Mouse (Mus musculus) liver, embryonic 11.5 days (tissue): Measurements from ENCODE around the gene Tnfrsf1b. TPM values are rescaled to one million over a fixed set of nuclear protein-coding genes. Genes with fewer than 3 reads are reported as not detected.

Source experiments
- ATAC-seq: fragments of 200-750 bp; cut with Nextera tagmentation; replicated peaks from 2 replicates; pipeline ENCODE4 v1.8.0; 2017; ENCODE audit warnings: moderate number of reproducible peaks, mild to moderate bottlenecking, moderate TSS enrichment, moderate library complexity; ENCODE audit not compliant: low FRiP score
- DNase-seq: peaks from one replicate; pipeline ENCODE4 v3.0.0-alpha.2; 2017; ENCODE audit warnings: low spot score
- H3K27ac ChIP-seq: fragments of 300-500 bp; sonication (generic); 2 replicates; pipeline ENCODE4 v1.5.1; 2014; ENCODE audit warnings: mild to moderate bottlenecking, low read depth, low read length, control low read depth
- H3K27me3 ChIP-seq: fragments of 300-500 bp; sonication (generic); replicated peaks from 2 replicates; pipeline ENCODE4 v1.6.1; 2014; ENCODE audit warnings: low read length, mixed read lengths; ENCODE audit not compliant: control insufficient read depth, insufficient read depth
- H3K36me3 ChIP-seq: fragments of 300-500 bp; sonication (generic); 2 replicates; pipeline ENCODE4 v1.6.1; 2014; ENCODE audit warnings: mild to moderate bottlenecking, low read length, moderate library complexity, mixed read lengths; ENCODE audit not compliant: control insufficient read depth, insufficient read depth
- H3K4me1 ChIP-seq: fragments of 300-500 bp; sonication (generic); replicated peaks from 2 replicates; pipeline ENCODE4 v1.6.1; 2014; ENCODE audit warnings: low read length, mixed read lengths; ENCODE audit not compliant: control insufficient read depth, insufficient read depth
- H3K4me2 ChIP-seq: fragments of 300-500 bp; sonication (generic); 2 replicates; pipeline ENCODE4 v1.6.1; 2014; ENCODE audit warnings: mild to moderate bottlenecking, control low read depth, moderate library complexity
- H3K4me3 ChIP-seq: fragments of 300-500 bp; sonication (generic); 2 replicates; pipeline ENCODE4 v1.5.1; 2014; ENCODE audit warnings: low read depth, low read length, control low read depth
- H3K9ac ChIP-seq: fragments of 300-500 bp; sonication (generic); 2 replicates; pipeline ENCODE4 v1.6.1; 2014; ENCODE audit warnings: low read depth, low read length, control low read depth
- H3K9me3 ChIP-seq: fragments of 300-500 bp; sonication (generic); 2 replicates; pipeline ENCODE4 v1.6.1; 2016; ENCODE audit warnings: low read length, inconsistent platforms, mixed read lengths; ENCODE audit not compliant: control insufficient read depth
- WGBS: fragments of 180-500 bp; shearing (Covaris S2); extraction: QIAGEN DNeasy Blood & Tissue Kit; methylation state at CpG from one replicate; pipeline ENCODE4 v1.1.7; 2014; 5-methylcytosine and 5-hydroxymethylcytosine counted together
- polyA plus RNA-seq: library from polyadenylated mRNA; unstranded; fragments of >200 nt; fragmentation: Nextera tagmentation; extraction: Ambion mirVana; gene quantifications from 2 replicates; pipeline ENCODE4 v1.2.1, GENCODE M21; 2014

Tnfrsf1b gene
- polyA plus RNA-seq, 1 experiment from 2014 or later = 6.5 TPM

- WGBS = 77% methylated on average over 5 of the region's 5 CpGs
These were observed 28.8 kb downstream of the Tnfrsf1b start for GRCm38 (mm10) chr4:145217837-145218236.

GRCm38 (mm10) chr4:145217046-145217445 is 29.6 kb downstream of the Tnfrsf1b start:
- Histone ChIP-seq H3K36me3 (no peaks in the 10 kb centered on the region), H3K27me3 (no peaks in the 10 kb centered on the region), H3K9me3 (no peaks in the 10 kb centered on the region), H3K4me3 (no peak overlapping the region), H3K4me2 (no peak overlapping the region), H3K4me1 (peaks cover 3% of the 10 kb centered on the region; the same call in 1 of the 2 replicates), H3K9ac (no peak overlapping the region), H3K27ac (no peak overlapping the region)
- ATAC-seq = no peak
- DNase-seq = no peak
- 87% methylated on average over 6 of the region's 6 CpGs for WGBS

More at GRCm38 (mm10) chr4:145217837-145218236, 28.8 kb downstream of the Tnfrsf1b start:
- no peaks in the 10 kb centered on the region for H3K36me3 ChIP-seq
- H3K4me3 ChIP-seq = no peak overlapping the region
- no peak overlapping the region for H3K27ac ChIP-seq
- H3K4me1 ChIP-seq = peaks cover 9% of the 10 kb centered on the region
- no peak overlapping the region for H3K9ac ChIP-seq
- ATAC-seq (no peak), DNase-seq (no peak)
- H3K27me3 ChIP-seq = no peaks in the 10 kb centered on the region
- H3K9me3 ChIP-seq = no peaks in the 10 kb centered on the region
- H3K4me2 ChIP-seq = no peak overlapping the region

GRCm38 (mm10) chr4:145215396-145215795 is 31.3 kb downstream of the Tnfrsf1b start:
- Histone ChIP-seq H3K9ac (no peak overlapping the region), H3K4me1 (no peaks in the 10 kb centered on the region), H3K4me2 (no peak overlapping the region), H3K36me3 (no peaks in the 10 kb centered on the region), H3K27me3 (no peaks in the 10 kb centered on the region), H3K9me3 (no peaks in the 10 kb centered on the region), H3K27ac (no peak overlapping the region), H3K4me3 (no peak overlapping the region)
- WGBS = 72% methylated on average over 2 of the region's 2 CpGs
- ATAC-seq (no peak), DNase-seq (no peak)

- WGBS = 55% methylated on average over 6 of the region's 6 CpGs
These were observed 31.9 kb downstream of the Tnfrsf1b start for GRCm38 (mm10) chr4:145214786-145215174.

GRCm38 (mm10) chr4:145213999-145214785 is 32.5 kb downstream of the Tnfrsf1b start:
- Histone ChIP-seq H3K4me2 (no peak overlapping the region), H3K9me3 (no peaks in the 10 kb centered on the region), H3K27me3 (no peaks in the 10 kb centered on the region), H3K4me3 (no peak overlapping the region), H3K4me1 (no peaks in the 10 kb centered on the region), H3K9ac (no peak overlapping the region), H3K27ac (no peak overlapping the region), H3K36me3 (no peaks in the 10 kb centered on the region)
- 35% methylated on average over 8 of the region's 8 CpGs for whole genome bisulfite sequencing
- DNase-seq = peak; percentile 87
- peak; percentile 81 for ATAC-seq

More at GRCm38 (mm10) chr4:145214786-145215174, 31.9 kb downstream of the Tnfrsf1b start:
- Histone ChIP-seq H3K4me3 (no peak overlapping the region), H3K9me3 (no peaks in the 10 kb centered on the region), H3K36me3 (no peaks in the 10 kb centered on the region), H3K4me1 (no peaks in the 10 kb centered on the region), H3K9ac (no peak overlapping the region), H3K4me2 (no peak overlapping the region), H3K27me3 (no peaks in the 10 kb centered on the region), H3K27ac (no peak overlapping the region)
- ATAC-seq (0 out of 2 replicates have a peak, but pooled peaks have one; percentile 3), DNase-seq (no peak)

- no peak overlapping the region for H3K4me3 ChIP-seq
- DNase-seq = no peak
- WGBS = 43% methylated on average over 2 of the region's 2 CpGs
- no peaks in the 10 kb centered on the region for H3K27me3 ChIP-seq
- no peak for ATAC-seq
- H3K9ac ChIP-seq = no peak overlapping the region
- no peaks in the 10 kb centered on the region for H3K36me3 ChIP-seq
- H3K9me3 ChIP-seq = no peaks in the 10 kb centered on the region
- H3K4me2 ChIP-seq = no peak overlapping the region
- H3K27ac ChIP-seq = no peak overlapping the region
- H3K4me1 ChIP-seq = no peaks in the 10 kb centered on the region
These were observed 35.6 kb downstream of the Tnfrsf1b start for GRCm38 (mm10) chr4:145211076-145211475.

GRCm38 (mm10) chr4:145210564-145210963 is 36.1 kb downstream of the Tnfrsf1b start:
- Histone ChIP-seq H3K4me1 (no peaks in the 10 kb centered on the region), H3K27ac (no peak overlapping the region), H3K9ac (no peak overlapping the region), H3K9me3 (no peaks in the 10 kb centered on the region), H3K27me3 (no peaks in the 10 kb centered on the region), H3K36me3 (no peaks in the 10 kb centered on the region), H3K4me2 (no peak overlapping the region), H3K4me3 (no peak overlapping the region)
- WGBS = 86% methylated on average over 5 of the region's 5 CpGs
- ATAC-seq (no peak), DNase-seq (no peak)

- H3K27me3 ChIP-seq = no peaks in the 10 kb centered on the region
- no peak overlapping the region for H3K4me3 ChIP-seq
- no peaks in the 10 kb centered on the region for H3K4me1 ChIP-seq
- ATAC-seq (no peak), DNase-seq (no peak)
- no peaks in the 10 kb centered on the region for H3K36me3 ChIP-seq
- H3K9ac ChIP-seq = no peak overlapping the region
- no peaks in the 10 kb centered on the region for H3K9me3 ChIP-seq
- H3K27ac ChIP-seq = no peak overlapping the region
- no peak overlapping the region for H3K4me2 ChIP-seq
- 61% methylated on average over 5 of the region's 5 CpGs for WGBS
These were observed 37.0 kb downstream of the Tnfrsf1b start for GRCm38 (mm10) chr4:145209690-145210088.

- H3K27me3 ChIP-seq = no peaks in the 10 kb centered on the region
- DNase-seq (no peak), ATAC-seq (no peak)
- H3K36me3 ChIP-seq = no peaks in the 10 kb centered on the region
- H3K27ac ChIP-seq = no peak overlapping the region
- 73% methylated on average over 6 of the region's 6 CpGs for WGBS
- H3K4me2 ChIP-seq = no peak overlapping the region
- H3K9ac ChIP-seq = no peak overlapping the region
- H3K9me3 ChIP-seq = no peaks in the 10 kb centered on the region
- no peaks in the 10 kb centered on the region for H3K4me1 ChIP-seq
- no peak overlapping the region for H3K4me3 ChIP-seq
These were observed 37.5 kb downstream of the Tnfrsf1b start for GRCm38 (mm10) chr4:145209076-145209689.
